Mouse (Mus musculus): ENCODE results near the gene Polh.

DNA sequence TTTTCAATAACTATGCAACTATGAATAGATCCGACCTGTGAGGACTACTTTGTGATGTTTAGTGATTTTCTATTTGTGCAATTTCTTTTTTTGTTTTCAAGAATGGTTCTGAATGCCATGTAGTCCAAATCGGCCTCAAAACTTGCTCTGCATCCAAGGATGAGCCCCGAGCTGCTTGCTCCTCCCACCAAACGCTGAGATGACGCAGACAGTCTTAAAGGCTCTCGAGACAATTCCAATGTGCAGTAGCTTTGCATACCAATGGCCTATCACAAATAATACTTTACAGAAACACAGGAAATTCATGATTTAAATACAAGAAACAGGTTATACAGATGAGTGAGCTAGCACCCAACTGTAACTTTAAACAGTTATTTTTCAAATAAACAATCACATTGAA is 1.3 kb downstream of the Polh start:
- TF ChIP-seq CHD2 (IDR thresholded peaks at IDR 0.05; ENCODE audit: low read depth, low read length) (no peak), ZC3H11A (IDR thresholded peaks at IDR 0.05; ENCODE audit: borderline replicate concordance, low read depth, low read length) (no peak), ZNF384 (IDR thresholded peaks at IDR 0.05; ENCODE audit: low read depth, low read length) (no peak), MAFK (IDR thresholded peaks at IDR 0.05; ENCODE audit: insufficient read depth, low read depth, low read length) (no peak), HCFC1 (IDR thresholded peaks at IDR 0.05; ENCODE audit: borderline replicate concordance, insufficient read depth, low read length) (no peak)
